Mouse (Mus musculus): ENCODE results near the gene Elavl4. TPM values are rescaled to one million over a fixed set of nuclear protein-coding genes. Genes with fewer than 3 reads are reported as not detected.

Elavl4 gene
- total and polyA plus RNA-seq, 3 experiments, result 0.09 to 0.13 (median 0.12) TPM

DNA sequence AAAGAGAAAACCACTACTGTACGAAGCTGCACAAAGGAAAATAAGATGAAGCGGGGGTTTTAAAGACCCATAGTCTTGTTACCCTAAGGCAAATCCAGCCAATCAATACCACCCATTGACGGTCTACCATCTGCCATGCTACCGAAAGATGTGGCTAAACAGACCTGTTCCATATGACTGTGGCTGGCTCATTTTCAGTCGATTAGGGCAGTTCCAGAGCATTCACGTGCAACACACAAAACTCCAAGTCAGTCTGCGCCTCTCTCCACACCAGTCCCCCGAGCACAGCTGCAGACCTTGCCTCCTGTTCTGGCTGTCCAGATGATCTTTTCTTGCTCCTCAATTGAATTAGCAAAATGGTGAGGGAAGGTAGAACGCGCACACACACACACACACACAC is 59.2 kb downstream of the Elavl4 start:
- intact Hi-C loops (cut with DNase I), result no loop called here

DNA sequence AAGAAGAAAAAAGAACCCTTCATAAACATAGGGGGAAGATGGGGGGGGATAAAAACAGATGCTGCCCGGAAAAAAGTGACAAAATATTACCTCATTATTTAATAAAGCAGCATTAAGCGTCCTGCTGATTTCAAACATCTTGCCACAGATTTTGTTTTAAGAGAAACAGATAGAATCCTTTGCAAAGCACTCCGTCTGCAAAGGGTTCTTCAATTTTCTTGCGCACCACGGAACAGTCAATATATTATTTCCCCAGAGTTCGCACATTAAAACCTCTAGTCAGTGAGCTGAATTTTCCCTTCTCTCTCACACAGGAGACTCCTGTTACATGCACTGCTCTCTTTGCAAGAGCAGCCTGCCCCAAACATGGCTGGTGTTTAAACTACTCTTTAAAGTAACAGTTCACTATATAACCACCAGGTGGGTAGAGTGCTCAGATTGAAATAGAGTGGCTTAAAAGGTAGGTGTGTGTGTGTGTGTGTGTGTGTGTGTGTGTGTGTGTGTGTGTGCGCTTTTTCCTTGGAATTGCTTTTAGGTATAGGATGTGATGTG is 61.1 kb downstream of the Elavl4 start:
- H3K4me1 ChIP-seq (ENCODE audit: control insufficient read depth, insufficient read depth, low read length), result no peaks in the 10 kb centered on the region
- H3K27ac ChIP-seq, result no peak overlapping the region
- no peaks in the 10 kb centered on the region for H3K36me3 ChIP-seq (ENCODE audit: control insufficient read depth, insufficient read depth, low read length)
- no peak for DNase-seq
- 74% methylated on average over 7 of the region's 7 CpGs for WGBS
- no peaks in the 10 kb centered on the region for H3K27me3 ChIP-seq (ENCODE audit: control insufficient read depth, insufficient read depth, low read length)
- TF ChIP-seq EP300 (IDR thresholded peaks at IDR 0.05; ENCODE audit: insufficient read depth, low read depth, low read length), result no peak
- H3K9ac ChIP-seq (ENCODE audit: low read depth, low read length), result no peak overlapping the region
- intact Hi-C loops (cut with DNase I), result no loop called here
- H3K4me3 ChIP-seq, result no peak overlapping the region
- H3K79me2 ChIP-seq (replicated peaks; ENCODE audit: control insufficient read depth, insufficient read depth, low read length), result no peaks in the 10 kb centered on the region

More for the DNA sequence above, 59.2 kb downstream of the Elavl4 start:
- no peak for DNase-seq
- no peaks in the 10 kb centered on the region for H3K4me1 ChIP-seq (ENCODE audit: control insufficient read depth, insufficient read depth, low read length)
- H3K9ac ChIP-seq (ENCODE audit: low read depth, low read length), result no peak overlapping the region
- no peaks in the 10 kb centered on the region for H3K27me3 ChIP-seq (ENCODE audit: control insufficient read depth, insufficient read depth, low read length)
- WGBS, result 76% methylated on average over 10 of the region's 10 CpGs
- no peak overlapping the region for H3K27ac ChIP-seq
- TF ChIP-seq POLR2A (IDR thresholded peaks at IDR 0.05; ENCODE audit: insufficient read depth, low read depth, low read length) (no peak), EP300 (IDR thresholded peaks at IDR 0.05; ENCODE audit: insufficient read depth, low read depth, low read length) (no peak), CTCF (IDR thresholded peaks at IDR 0.05) (no peak)
- no peaks in the 10 kb centered on the region for H3K36me3 ChIP-seq (ENCODE audit: control insufficient read depth, insufficient read depth, low read length)
- H3K4me3 ChIP-seq, result no peak overlapping the region
- no peaks in the 10 kb centered on the region for H3K79me2 ChIP-seq (replicated peaks; ENCODE audit: control insufficient read depth, insufficient read depth, low read length)

DNA sequence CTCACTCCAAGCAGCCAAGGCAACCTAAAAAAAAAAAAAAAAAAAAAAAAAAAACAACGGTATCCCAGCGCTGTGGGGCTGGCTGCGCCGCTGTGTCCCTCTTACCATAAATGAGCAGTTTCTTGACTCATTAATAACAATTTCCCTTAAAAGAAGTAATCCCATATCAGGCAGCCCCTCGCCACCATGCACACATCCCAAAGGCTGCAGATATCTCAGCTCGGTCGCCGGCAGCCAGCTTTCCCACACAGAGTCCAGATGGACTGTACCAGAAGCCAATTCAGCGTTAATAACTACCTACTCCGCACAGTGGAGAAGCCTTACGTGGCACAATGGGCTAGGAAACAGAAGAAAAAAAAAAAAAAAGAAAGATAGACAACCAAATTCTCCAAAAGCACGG is 61.7 kb downstream of the Elavl4 start:
- intact Hi-C loops (cut with DNase I), result no loop called here
- Histone ChIP-seq H3K36me3 (ENCODE audit: control insufficient read depth, insufficient read depth, low read length) (no peaks in the 10 kb centered on the region), H3K4me1 (ENCODE audit: control insufficient read depth, insufficient read depth, low read length) (no peaks in the 10 kb centered on the region), H3K79me2 (replicated peaks; ENCODE audit: control insufficient read depth, insufficient read depth, low read length) (no peaks in the 10 kb centered on the region), H3K27me3 (ENCODE audit: control insufficient read depth, insufficient read depth, low read length) (no peaks in the 10 kb centered on the region), H3K4me3 (no peak overlapping the region), H3K9ac (ENCODE audit: low read depth, low read length) (no peak overlapping the region), H3K27ac (no peak overlapping the region)
- 62% methylated on average over 12 of the region's 12 CpGs for WGBS
- TF ChIP-seq CTCF (IDR thresholded peaks at IDR 0.05), result no peak
- no peak for TF ChIP-seq POLR2A (IDR thresholded peaks at IDR 0.05; ENCODE audit: insufficient read depth, low read depth, low read length)
- TF ChIP-seq EP300 (IDR thresholded peaks at IDR 0.05; ENCODE audit: insufficient read depth, low read depth, low read length), result no peak
- DNase-seq, result no peak

DNA sequence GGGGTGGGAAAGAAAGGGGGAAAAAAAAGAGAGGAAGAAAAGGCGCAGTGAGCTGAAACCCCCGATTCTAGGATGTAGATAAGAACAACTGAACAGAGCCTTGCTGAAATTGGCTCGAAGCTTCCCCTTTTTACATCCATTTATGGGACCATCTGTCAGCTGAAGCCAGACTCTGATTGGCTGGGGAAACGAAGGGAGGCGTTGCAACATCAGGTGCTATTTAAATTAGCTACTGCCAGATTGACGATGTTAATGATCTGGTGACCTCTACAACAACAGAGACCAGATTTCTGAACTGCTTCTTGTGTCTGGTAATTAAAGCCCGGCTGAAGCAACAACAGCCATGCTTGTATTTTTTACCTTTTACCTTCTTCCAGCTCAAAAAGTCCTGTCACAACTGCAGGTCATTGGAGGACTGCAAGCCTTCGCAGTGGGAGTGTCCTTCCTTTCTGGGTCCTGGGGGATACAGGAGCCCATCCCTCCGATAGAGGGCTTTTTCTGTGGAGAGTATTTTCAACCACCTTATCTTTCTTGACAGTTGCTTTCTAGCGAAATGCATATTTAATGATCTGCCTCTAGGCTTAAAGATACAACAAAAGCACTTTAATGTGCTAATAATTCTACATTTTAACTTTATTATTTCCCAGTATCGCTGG is 64.2 kb downstream of the Elavl4 start:
- TF ChIP-seq POLR2A (IDR thresholded peaks at IDR 0.05; ENCODE audit: insufficient read depth, low read depth, low read length) (no peak), EP300 (IDR thresholded peaks at IDR 0.05; ENCODE audit: insufficient read depth, low read depth, low read length) (no peak), CTCF (IDR thresholded peaks at IDR 0.05) (no peak)
- intact Hi-C loops (cut with DNase I), result no loop called here
- Histone ChIP-seq H3K4me3 (no peak overlapping the region), H3K4me1 (ENCODE audit: control insufficient read depth, insufficient read depth, low read length) (no peaks in the 10 kb centered on the region), H3K36me3 (ENCODE audit: control insufficient read depth, insufficient read depth, low read length) (no peaks in the 10 kb centered on the region), H3K27me3 (ENCODE audit: control insufficient read depth, insufficient read depth, low read length) (no peaks in the 10 kb centered on the region), H3K79me2 (replicated peaks; ENCODE audit: control insufficient read depth, insufficient read depth, low read length) (no peaks in the 10 kb centered on the region), H3K9ac (ENCODE audit: low read depth, low read length) (no peak overlapping the region), H3K27ac (no peak overlapping the region)
- WGBS, result 39% methylated on average over 11 of the region's 11 CpGs
- DNase-seq, result peak in 1 of 2 experiments; percentile 3

DNA sequence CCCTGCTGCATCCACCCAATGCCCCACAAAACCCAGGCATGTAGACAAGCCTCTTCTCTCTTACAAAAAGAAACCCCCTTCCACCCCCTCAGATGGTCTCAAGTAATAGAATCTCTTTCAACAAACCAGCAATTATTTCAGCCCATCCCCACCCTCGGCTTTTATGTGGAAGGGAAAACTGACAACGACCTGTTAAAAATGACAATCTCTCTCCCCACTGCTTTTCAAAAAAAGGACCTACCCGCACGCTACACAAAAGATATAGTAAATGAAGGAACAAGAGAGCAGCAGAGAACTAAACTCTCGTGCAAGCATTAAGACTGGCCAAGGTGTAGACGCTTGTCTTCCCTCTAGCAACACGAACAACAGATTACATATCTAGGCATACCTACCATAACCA is 64.9 kb downstream of the Elavl4 start:
- Histone ChIP-seq H3K4me3 (no peak overlapping the region), H3K9ac (ENCODE audit: low read depth, low read length) (no peak overlapping the region), H3K27me3 (ENCODE audit: control insufficient read depth, insufficient read depth, low read length) (no peaks in the 10 kb centered on the region), H3K27ac (no peak overlapping the region), H3K79me2 (replicated peaks; ENCODE audit: control insufficient read depth, insufficient read depth, low read length) (no peaks in the 10 kb centered on the region), H3K36me3 (ENCODE audit: control insufficient read depth, insufficient read depth, low read length) (no peaks in the 10 kb centered on the region), H3K4me1 (ENCODE audit: control insufficient read depth, insufficient read depth, low read length) (no peaks in the 10 kb centered on the region)
- intact Hi-C loops (cut with DNase I), result no loop called here
- no peak for TF ChIP-seq EP300 (IDR thresholded peaks at IDR 0.05; ENCODE audit: insufficient read depth, low read depth, low read length)
- no peak for TF ChIP-seq POLR2A (IDR thresholded peaks at IDR 0.05; ENCODE audit: insufficient read depth, low read depth, low read length)
- no peak for TF ChIP-seq CTCF (IDR thresholded peaks at IDR 0.05)
- no peak for DNase-seq
- WGBS, result 60% methylated on average over 7 of the region's 7 CpGs

DNA sequence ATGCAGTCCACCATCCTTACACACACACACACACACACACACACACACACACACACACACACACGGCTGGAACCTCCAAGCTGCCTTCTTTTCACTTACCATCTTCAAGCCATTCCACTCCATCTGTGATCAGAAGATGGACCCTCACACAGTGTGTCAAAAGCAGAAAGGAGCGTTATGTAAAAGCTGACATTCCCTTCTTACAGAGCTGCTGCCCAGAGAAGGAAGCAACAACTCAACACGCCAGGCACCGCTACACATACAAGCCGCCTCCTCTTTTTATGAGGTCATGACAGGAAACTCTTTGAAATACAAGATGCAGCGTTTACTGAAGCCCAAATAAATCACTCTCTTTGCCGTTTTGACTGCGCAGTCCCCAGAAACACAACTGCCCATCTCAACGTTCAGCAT is 65.3 kb downstream of the Elavl4 start:
- no peaks in the 10 kb centered on the region for H3K36me3 ChIP-seq (ENCODE audit: control insufficient read depth, insufficient read depth, low read length)
- no peak for TF ChIP-seq POLR2A (IDR thresholded peaks at IDR 0.05; ENCODE audit: insufficient read depth, low read depth, low read length)
- TF ChIP-seq EP300 (IDR thresholded peaks at IDR 0.05; ENCODE audit: insufficient read depth, low read depth, low read length), result no peak
- no peak for TF ChIP-seq CTCF (IDR thresholded peaks at IDR 0.05)
- DNase-seq, result no peak
- WGBS, result 29% methylated on average over 9 of the region's 9 CpGs
- H3K79me2 ChIP-seq (replicated peaks; ENCODE audit: control insufficient read depth, insufficient read depth, low read length), result no peaks in the 10 kb centered on the region
- H3K27me3 ChIP-seq (ENCODE audit: control insufficient read depth, insufficient read depth, low read length), result no peaks in the 10 kb centered on the region
- no peak overlapping the region for H3K4me3 ChIP-seq
- no peaks in the 10 kb centered on the region for H3K4me1 ChIP-seq (ENCODE audit: control insufficient read depth, insufficient read depth, low read length)
- intact Hi-C loops (cut with DNase I), result no loop called here
- no peak overlapping the region for H3K27ac ChIP-seq
- H3K9ac ChIP-seq (ENCODE audit: low read depth, low read length), result no peak overlapping the region
